Mouse (Mus musculus) intestine, embryonic 15.5 days (tissue): Measurements from ENCODE around the gene Ermp1. TPM values are rescaled to one million over a fixed set of nuclear protein-coding genes. Genes with fewer than 3 reads are reported as not detected.

Source experiments
- ATAC-seq: fragments of 200-750 bp; cut with Nextera tagmentation; 2 replicates; pipeline ENCODE4 v1.8.0; 2017; ENCODE audit warnings: moderate TSS enrichment, moderate library complexity
- H3K27ac ChIP-seq: fragments of 300-500 bp; sonication (generic); 2 replicates; pipeline ENCODE4 v1.5.1; 2015; ENCODE audit warnings: mild to moderate bottlenecking, inconsistent platforms
- H3K27me3 ChIP-seq: fragments of 300-500 bp; sonication (generic); replicated peaks from 2 replicates; pipeline ENCODE4 v1.6.1; 2015; ENCODE audit warnings: inconsistent platforms
- H3K36me3 ChIP-seq: fragments of 300-500 bp; sonication (generic); 2 replicates; pipeline ENCODE4 v1.6.1; 2015; ENCODE audit warnings: inconsistent platforms
- H3K4me1 ChIP-seq: fragments of 300-500 bp; sonication (generic); replicated peaks from 2 replicates; pipeline ENCODE4 v1.6.1; 2015; ENCODE audit warnings: inconsistent platforms
- H3K4me2 ChIP-seq: fragments of 300-500 bp; sonication (generic); replicated peaks from 2 replicates; pipeline ENCODE4 v1.6.1; 2015; ENCODE audit warnings: mild to moderate bottlenecking, inconsistent platforms
- H3K4me3 ChIP-seq: fragments of 300-500 bp; sonication (generic); replicated peaks from 2 replicates; pipeline ENCODE4 v1.5.1; 2015; ENCODE audit warnings: inconsistent platforms
- H3K9ac ChIP-seq: fragments of 300-500 bp; sonication (generic); 2 replicates; pipeline ENCODE4 v1.6.1; 2015; ENCODE audit warnings: inconsistent platforms
- H3K9me3 ChIP-seq: fragments of 300-500 bp; sonication (generic); 2 replicates; pipeline ENCODE4 v1.6.1; 2016; ENCODE audit warnings: inconsistent platforms
- WGBS: fragments of 180-500 bp; shearing (Covaris S2); methylation state at CpG from one replicate; pipeline ENCODE4 v1.1.7; 2015; 5-methylcytosine and 5-hydroxymethylcytosine counted together
- polyA plus RNA-seq: library from polyadenylated mRNA; unstranded; fragments of >200 nt; fragmentation: Nextera tagmentation; extraction: Ambion mirVana; gene quantifications from 2 replicates; pipeline ENCODE4 v1.2.1, GENCODE M21; 2015

Ermp1 gene
- 9.6 and 10.8 TPM in 2 replicates for polyA plus RNA-seq

DNA sequence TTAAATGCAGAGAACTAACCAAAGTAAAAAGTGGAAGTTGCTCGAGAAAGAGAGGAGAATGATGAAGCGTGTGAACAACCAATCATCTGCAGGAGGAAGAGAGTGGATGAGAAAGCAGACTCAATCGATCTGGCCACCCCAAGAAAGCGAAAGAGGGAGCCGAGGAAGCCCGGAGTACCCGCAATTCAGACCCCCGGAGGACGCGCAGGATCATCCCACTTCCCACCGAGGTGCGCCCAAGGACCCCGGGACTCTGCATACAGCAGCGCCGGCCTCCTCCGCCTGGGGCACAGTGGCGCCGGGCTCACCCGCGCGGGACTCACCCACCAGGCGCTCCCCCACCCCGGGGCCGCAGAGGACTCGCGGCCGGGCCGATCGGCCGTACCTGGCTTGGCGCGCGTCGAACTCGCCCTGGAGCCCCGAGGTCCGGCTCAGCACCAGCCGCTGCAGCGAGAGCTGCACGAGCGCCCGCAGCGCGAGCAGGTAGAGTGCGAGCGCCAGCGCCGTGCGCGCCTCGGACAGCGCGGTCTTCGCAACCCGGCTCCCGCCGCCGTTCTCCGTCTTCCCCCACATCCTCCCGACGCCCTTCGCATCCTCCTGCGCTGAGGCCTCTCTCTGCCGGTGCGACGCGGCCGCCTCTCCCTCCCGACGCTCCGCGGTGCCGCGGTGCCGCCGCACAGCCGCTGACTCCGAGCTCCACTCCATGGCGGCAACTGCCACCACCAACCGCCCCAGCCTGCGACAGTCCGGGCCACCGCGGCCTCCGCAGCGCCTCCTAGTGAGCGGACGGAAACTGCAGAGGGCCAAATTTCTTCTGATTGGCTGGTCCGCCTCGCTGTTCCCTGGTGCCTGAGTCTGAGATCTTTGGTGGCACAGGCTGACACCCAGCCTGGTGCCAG is at the start of gene Ermp1:
TSS of gene Ermp1 (minus strand) at position 765 of the 899 bp plus-strand sequence.
- Histone ChIP-seq H3K36me3 (0 out of 2 replicates have a peak, but pooled peaks cover 4% of the 10 kb centered on the region), H3K9ac (peak within 1 kb of the TSS; percentile 90), H3K9me3 (no peaks in the 10 kb centered on the region), H3K4me3 (peak within 1 kb of the TSS; percentile 94), H3K27ac (peak within 1 kb of the TSS; percentile 63), H3K27me3 (no peaks in the 10 kb centered on the region), H3K4me2 (peak within 1 kb of the TSS; percentile 74), H3K4me1 (no peaks in the 10 kb centered on the region)
- peak; percentile 94 for ATAC-seq
- under 1% methylated on average over 89 of the region's 90 CpGs for WGBS

- Histone ChIP-seq H3K9me3 (no peaks in the 10 kb centered on the region), H3K9ac (no peak within 1 kb of the TSS), H3K4me2 (no peak within 1 kb of the TSS), H3K4me3 (no peak within 1 kb of the TSS), H3K27ac (no peak within 1 kb of the TSS), H3K36me3 (no peaks in the 10 kb centered on the region), H3K27me3 (no peaks in the 10 kb centered on the region), H3K4me1 (no peaks in the 10 kb centered on the region)
- no peak for ATAC-seq
- WGBS = 61% methylated on average over 3 of the region's 3 CpGs
Measured at GRCm38 (mm10) chr19:29697245-29697874, 49.1 kb upstream of the Ermp1 start, which contains the start of gene Mlana. TSS of gene Mlana (plus strand) at chr19:29697824.

DNA sequence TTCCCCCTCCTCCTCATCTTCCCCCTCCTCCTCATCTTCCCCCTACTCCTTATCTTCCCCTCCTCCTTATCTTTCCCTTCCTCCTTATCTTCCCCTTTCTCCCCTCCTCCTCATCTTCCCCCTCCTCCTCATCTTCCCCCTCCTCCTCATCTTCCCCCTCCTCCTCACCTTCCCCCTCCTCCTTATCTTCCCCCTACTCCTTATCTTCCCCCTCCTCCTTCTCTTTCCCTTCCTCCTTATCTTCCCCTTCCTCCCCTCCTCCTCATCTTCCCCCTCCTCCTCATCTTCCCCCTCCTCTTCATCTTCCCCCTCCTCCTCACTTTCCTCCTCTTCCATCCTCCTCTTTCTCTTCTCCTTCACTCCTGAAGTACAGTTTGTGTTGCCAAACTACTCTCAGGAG is 48.6 kb upstream of the Ermp1 start:
- ATAC-seq = no peak
- Histone ChIP-seq H3K9me3 (no peaks in the 10 kb centered on the region), H3K36me3 (no peaks in the 10 kb centered on the region), H3K4me3 (no peak overlapping the region), H3K4me2 (no peak overlapping the region), H3K27ac (no peak overlapping the region), H3K4me1 (no peaks in the 10 kb centered on the region), H3K9ac (no peak overlapping the region), H3K27me3 (no peaks in the 10 kb centered on the region)

- no peaks in the 10 kb centered on the region for H3K36me3 ChIP-seq
- 87% methylated on average over 4 of the region's 4 CpGs for WGBS
- no peak for ATAC-seq
- no peak overlapping the region for H3K9ac ChIP-seq
- H3K4me2 ChIP-seq = no peak overlapping the region
- no peak overlapping the region for H3K27ac ChIP-seq
- no peaks in the 10 kb centered on the region for H3K9me3 ChIP-seq
- H3K27me3 ChIP-seq = no peaks in the 10 kb centered on the region
- no peaks in the 10 kb centered on the region for H3K4me1 ChIP-seq
- H3K4me3 ChIP-seq = no peak overlapping the region
Measured at GRCm38 (mm10) chr19:29696309-29696708, 48.1 kb upstream of the Ermp1 start.

DNA sequence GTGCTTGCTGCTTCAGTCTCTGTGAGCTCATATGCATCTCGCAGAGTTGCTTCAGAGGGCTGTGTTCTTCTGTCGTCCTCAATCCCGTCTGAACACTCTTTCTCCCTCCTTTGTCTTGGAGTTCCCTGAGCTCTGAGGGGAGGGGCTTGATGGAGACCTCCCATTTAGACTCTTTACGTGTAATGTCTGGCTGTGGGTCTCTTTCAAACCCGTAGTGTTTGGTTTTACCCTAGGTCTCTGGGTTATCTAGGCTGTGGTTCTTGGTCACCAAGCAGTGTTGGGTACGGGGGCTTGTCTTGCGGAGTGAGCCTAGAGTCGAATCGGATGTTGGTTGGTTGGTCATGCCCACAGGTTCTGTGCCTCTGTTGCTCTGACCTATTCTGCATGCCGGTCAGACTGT is 46.9 kb upstream of the Ermp1 start:
- H3K4me2 ChIP-seq = no peak overlapping the region
- H3K4me1 ChIP-seq = no peaks in the 10 kb centered on the region
- no peaks in the 10 kb centered on the region for H3K27me3 ChIP-seq
- H3K27ac ChIP-seq = no peak overlapping the region
- H3K9me3 ChIP-seq = no peaks in the 10 kb centered on the region
- WGBS = 88% methylated on average over 10 of the region's 10 CpGs
- ATAC-seq = no peak
- no peak overlapping the region for H3K4me3 ChIP-seq
- no peaks in the 10 kb centered on the region for H3K36me3 ChIP-seq
- no peak overlapping the region for H3K9ac ChIP-seq

GRCm38 (mm10) chr19:29683844-29684540 is 35.8 kb upstream of the Ermp1 start:
- no peak overlapping the region for H3K27ac ChIP-seq
- no peak overlapping the region for H3K9ac ChIP-seq
- no peaks in the 10 kb centered on the region for H3K27me3 ChIP-seq
- H3K9me3 ChIP-seq = 0 out of 2 replicates have a peak, but pooled peaks cover 2% of the 10 kb centered on the region
- H3K4me2 ChIP-seq = no peak overlapping the region
- no peaks in the 10 kb centered on the region for H3K36me3 ChIP-seq
- ATAC-seq = peak; percentile 20; the same call in 1 of the 2 replicates
- no peak overlapping the region for H3K4me3 ChIP-seq
- 52% methylated on average over 16 of the region's 16 CpGs for WGBS
- H3K4me1 ChIP-seq = no peaks in the 10 kb centered on the region

- H3K4me1 ChIP-seq = no peaks in the 10 kb centered on the region
- no peak overlapping the region for H3K9ac ChIP-seq
- no peak for ATAC-seq
- 0 out of 2 replicates have a peak, but pooled peaks cover 2% of the 10 kb centered on the region for H3K9me3 ChIP-seq
- 56% methylated on average over 13 of the region's 13 CpGs for WGBS
- H3K27me3 ChIP-seq = no peaks in the 10 kb centered on the region
- no peak overlapping the region for H3K4me2 ChIP-seq
- H3K4me3 ChIP-seq = no peak overlapping the region
- no peaks in the 10 kb centered on the region for H3K36me3 ChIP-seq
- H3K27ac ChIP-seq = no peak overlapping the region
Measured at GRCm38 (mm10) chr19:29680182-29681152, 32.3 kb upstream of the Ermp1 start.

DNA sequence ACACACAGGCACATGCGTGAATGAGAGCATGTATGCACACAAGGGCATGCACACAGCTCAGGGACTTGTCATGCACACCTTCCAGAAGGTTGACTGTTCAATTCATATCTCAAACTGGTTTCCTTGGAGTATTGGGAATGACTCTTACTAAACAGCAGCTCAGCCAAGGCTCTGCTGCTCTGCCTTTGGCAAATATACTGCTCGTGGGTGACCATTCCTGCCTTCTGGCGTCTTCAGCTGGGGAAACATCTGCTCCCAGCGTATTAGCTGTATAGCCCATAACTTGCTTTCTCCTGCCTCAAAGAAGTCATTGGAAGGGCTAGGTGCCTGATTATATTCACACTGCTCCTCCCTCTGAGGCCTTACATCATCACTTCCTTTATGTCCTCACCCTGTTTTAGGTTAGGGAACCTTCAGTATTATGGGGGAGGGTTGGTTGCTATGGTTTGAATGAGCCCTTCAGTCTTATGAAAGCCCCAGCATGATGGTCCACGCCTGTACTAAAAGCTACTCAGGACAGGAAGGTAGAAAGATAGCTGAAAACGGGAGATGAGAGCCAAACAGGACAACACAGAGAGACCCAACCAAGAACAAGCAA is 30.1 kb upstream of the Ermp1 start:
- no peak for ATAC-seq
- no peak overlapping the region for H3K4me2 ChIP-seq
- H3K36me3 ChIP-seq = no peaks in the 10 kb centered on the region
- no peaks in the 10 kb centered on the region for H3K4me1 ChIP-seq
- no peak overlapping the region for H3K27ac ChIP-seq
- H3K9me3 ChIP-seq = no peaks in the 10 kb centered on the region
- H3K9ac ChIP-seq = no peak overlapping the region
- H3K27me3 ChIP-seq = no peaks in the 10 kb centered on the region
- WGBS = 77% methylated on average over 6 of the region's 6 CpGs
- no peak overlapping the region for H3K4me3 ChIP-seq

DNA sequence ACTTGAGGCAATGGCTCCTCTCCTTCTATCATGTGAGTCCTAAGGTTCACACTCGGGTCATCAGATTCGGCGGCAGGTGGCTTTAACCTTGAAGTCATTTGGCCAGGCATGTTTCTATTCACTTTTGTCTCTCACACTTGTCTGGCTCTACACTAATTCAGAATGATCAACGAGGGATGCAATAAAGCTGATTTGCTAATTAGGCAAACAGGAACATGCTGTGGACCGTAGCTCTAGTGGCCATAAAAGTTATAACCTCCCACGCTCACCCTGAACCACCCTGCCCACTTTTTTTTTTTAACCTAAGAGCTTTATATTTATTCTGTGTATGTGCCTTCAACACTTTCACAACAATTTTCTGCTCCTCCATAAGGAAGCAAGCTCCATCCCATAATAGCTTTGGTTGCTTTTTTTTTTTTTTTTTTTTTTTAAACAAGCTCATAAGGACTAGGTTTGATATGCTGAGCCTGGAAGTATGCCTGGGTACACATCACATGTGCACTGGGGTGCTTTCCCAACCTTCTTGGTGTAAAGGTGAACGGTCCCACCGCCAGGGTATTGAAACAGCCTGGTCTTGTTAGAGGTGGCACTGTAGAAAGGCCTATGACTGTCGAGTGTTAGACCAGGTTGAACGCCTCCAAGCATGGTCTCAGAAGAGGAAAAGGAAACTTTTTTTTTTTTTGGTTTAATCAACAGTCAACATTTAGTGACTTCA is 28.4 kb upstream of the Ermp1 start:
- WGBS = 78% methylated on average over 10 of the region's 10 CpGs
- Histone ChIP-seq H3K4me2 (no peak overlapping the region), H3K4me3 (no peak overlapping the region), H3K9me3 (no peaks in the 10 kb centered on the region), H3K27me3 (no peaks in the 10 kb centered on the region), H3K4me1 (no peaks in the 10 kb centered on the region), H3K36me3 (no peaks in the 10 kb centered on the region), H3K27ac (no peak overlapping the region), H3K9ac (no peak overlapping the region)
- ATAC-seq = no peak

GRCm38 (mm10) chr19:29675562-29676078 is 27.4 kb upstream of the Ermp1 start:
- Histone ChIP-seq H3K27ac (0 out of 2 replicates have a peak overlapping the region, but pooled peaks have one; percentile 6), H3K27me3 (no peaks in the 10 kb centered on the region)

More at GRCm38 (mm10) chr19:29675562-29676078, 27.4 kb upstream of the Ermp1 start:
- peak; percentile 84 for ATAC-seq
- no peaks in the 10 kb centered on the region for H3K36me3 ChIP-seq
- no peaks in the 10 kb centered on the region for H3K9me3 ChIP-seq
- no peaks in the 10 kb centered on the region for H3K4me1 ChIP-seq
- no peak overlapping the region for H3K4me2 ChIP-seq
- no peak overlapping the region for H3K9ac ChIP-seq
- 39% methylated on average over 9 of the region's 9 CpGs for WGBS
- no peak overlapping the region for H3K4me3 ChIP-seq
